Mouse (Mus musculus) testis, adult 2 months (tissue): ENCODE measurements around the gene Scarf1.

ENCODE experiments used
- CTCF ChIP-seq: fragments of 200-500 bp; IDR thresholded peaks from 2 replicates; pipeline ENCODE4 v1.5.1; 2012; ENCODE audit warnings: low read depth, mild to moderate bottlenecking, inconsistent platforms, low read length, moderate library complexity; ENCODE audit not compliant: control insufficient read depth, insufficient read depth, insufficient replicate concordance
- POLR2A ChIP-seq: fragments of 200-500 bp; IDR thresholded peaks from 2 replicates; pipeline ENCODE4 v1.6.1; 2012; ENCODE audit warnings: low read depth, mild to moderate bottlenecking, inconsistent platforms, low read length, moderate library complexity; ENCODE audit not compliant: control insufficient read depth

DNA sequence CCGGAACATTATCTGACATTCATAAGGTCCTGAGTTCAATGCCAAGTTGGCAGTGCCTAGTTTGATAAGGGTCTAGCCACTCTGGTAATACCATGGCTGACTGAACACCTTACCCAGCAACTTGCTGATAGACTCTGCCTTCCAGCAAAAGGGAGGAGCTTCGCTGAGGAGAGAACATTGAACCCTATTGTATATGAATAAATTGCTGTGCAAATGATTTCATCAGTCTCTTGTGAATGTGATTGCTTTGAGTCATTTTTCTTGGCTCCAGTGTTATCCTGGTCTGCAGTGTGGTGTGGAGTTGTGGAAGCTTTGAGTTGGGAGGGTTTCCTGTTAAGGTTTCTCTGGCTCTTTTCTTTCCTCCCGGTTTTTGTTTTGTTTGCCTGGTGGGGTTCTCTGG lies 42.7 kb upstream of the Scarf1 start:
- TF ChIP-seq CTCF (no peak), POLR2A (no peak)
